Mouse (Mus musculus) neural tube, embryonic 10.5 days (tissue): ENCODE measurements around the gene Ebf1.
A peak's percentile ranks its signal among the peaks of the same experiment; 100 is the strongest.

Source experiments
- DNase-seq: peaks from one replicate; pipeline ENCODE4 v3.0.0-alpha.2; 2017; ENCODE audit warnings: low spot score; ENCODE audit errors: extremely low spot score

Gene Ebf1

DNA sequence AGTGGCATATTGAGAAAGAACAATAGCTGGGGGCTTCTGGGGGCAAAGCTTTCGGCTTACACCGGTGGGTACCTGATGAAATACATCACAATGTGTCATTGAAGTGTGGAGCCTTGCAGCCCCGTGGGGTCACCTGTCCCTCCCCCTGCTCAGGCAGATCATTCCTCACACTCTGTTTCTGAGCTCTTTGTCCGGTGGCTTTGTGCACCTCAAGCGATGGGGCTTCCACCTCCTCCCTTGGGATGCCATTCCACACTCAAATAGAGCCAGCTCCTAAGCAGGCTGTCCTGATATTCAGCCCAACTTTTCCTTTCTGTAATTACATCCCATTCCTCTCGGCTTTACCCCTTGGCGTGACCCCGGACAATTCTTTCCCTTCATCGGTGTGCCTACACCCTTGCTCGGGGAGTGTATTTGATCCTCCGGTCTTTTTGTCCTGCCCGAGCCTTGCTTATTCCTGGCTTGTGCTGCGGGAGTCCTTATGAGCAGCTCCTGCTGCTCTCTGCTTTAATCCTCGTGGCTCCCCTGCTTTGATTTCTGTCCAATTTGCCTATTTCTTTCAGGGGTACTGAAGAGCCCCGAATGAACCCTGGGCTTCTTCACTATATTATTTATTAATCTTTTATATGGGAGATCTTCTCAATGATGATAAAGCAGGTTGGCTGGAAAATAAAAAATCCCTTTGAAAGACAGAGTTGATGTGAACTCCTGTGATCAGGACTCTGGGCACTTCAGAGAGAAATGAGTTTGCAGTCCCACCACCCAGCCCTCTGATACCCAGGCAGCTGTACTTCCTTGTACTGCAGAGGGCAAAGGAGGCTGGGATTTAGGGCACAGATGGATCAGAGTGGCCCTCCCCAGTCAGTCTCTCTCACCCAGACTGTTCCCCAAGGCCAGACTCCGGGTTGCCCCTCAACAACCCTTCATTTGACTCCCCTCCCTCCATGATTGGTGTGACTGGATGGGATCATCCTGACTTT, 160.5 kb downstream of the Ebf1 start:
- DNase-seq = no peak

DNA sequence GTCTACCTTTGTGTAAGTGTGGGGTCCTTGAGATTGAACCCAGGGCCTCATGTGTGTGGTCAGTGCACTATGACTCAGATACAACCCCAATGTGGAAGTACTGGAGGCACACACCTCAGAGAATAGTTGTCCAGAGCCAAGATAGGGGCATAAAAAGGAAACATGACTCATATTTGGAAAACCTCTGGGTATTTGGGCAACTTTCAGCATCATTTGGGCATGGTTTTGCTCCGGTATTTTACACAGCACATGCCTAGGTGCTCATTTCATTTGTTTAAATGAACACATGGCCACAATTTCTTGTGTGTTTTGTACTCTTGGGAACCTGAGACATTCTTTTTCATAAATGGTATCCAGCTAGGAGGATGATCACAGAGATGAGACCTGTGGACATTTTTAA, 161.9 kb downstream of the Ebf1 start:
- no peak for DNase-seq

DNA sequence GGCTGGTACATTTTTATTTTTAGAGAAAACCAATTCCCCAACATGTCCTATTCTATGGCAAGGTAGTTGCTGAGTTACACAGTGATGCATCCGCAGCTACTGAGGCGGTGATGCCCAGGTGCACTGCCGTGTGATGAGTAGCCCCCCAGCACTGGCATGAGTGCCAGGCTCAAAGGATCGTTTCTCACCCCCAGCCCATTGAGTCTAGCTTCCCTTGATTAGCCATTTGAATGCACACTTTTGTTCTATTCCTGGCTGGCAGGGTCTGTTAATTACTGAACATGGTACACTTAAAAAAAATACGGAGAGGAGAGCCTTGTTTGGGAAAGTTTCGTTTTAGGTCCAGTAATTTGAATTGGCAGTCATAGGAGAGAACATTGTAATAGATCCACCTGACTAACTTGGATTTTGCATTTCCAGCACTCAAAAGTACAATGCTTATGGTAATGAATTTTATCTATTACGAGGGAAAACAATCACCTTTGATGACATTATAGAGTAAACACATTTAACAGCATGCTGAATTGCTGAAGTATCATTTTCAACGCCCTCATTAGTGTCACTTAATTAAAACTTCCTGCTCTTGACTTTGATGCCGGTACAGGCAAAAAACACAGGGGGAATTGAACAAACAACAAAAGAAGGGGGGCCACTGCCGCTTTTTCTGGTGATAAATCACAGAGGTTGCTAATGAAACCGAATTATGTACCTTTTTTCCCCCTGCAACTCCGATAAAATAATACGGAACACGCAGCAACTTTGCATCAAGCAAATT, 167.3 kb downstream of the Ebf1 start:
- DNase-seq = no peak

DNA sequence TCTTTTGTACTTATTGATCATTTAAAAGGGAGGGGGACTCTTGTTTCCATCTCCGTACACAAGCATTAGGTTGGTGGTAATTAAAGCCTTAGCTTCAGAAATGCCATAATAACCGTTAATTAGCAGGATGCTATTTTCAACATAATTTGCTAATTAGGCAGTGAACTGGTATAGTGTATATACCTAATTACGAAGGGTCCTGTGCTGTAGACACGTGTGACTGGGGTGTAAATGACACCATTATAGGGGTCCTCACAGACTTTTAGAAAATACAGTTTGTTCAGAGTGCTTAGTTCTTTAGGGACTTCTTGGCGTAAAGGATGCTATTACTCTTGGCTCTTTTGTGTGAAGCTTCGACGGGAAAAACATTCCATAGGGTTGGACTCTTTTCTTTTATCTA, 167.9 kb downstream of the Ebf1 start:
- DNase-seq = no peak

DNA sequence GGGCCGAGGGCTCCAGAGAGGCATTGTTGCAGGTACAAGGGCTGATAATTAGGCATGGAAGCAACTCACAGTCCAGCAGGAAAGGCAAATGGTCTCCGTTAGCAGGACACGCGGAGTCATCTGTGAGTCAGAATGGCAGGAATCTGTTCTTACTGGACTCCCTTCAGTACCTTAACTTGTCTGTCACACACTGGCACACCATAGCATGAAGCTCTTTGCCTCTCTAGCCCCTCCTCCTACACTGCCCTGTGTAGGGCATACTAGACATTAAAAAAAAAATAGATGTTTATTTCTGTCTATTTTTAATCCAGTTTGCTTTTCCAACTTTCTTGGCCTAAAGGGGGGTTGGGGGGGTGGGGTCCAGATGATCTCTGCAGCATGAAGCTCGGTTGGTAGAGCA, 168.4 kb downstream of the Ebf1 start:
- no peak for DNase-seq

DNA sequence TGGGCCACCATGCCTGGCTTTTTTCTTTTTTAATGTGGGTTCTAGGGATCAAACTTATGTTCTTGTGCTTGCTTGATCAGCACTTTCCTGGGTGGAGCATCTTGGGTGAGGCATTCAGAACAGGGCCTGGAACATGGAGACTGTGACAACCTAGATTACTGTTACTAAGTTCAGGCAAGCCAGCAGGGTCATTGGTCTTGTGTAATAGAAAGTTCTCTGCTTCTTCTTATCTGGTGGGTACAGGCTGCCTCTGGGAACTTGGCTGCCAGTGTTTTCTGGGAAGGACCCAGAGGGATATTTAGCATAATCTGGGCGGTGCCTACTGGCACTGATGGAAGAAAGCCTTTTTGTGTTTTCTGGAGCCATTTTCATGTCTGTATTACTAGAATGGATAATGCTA, 170.9 kb downstream of the Ebf1 start:
- no peak for DNase-seq

DNA sequence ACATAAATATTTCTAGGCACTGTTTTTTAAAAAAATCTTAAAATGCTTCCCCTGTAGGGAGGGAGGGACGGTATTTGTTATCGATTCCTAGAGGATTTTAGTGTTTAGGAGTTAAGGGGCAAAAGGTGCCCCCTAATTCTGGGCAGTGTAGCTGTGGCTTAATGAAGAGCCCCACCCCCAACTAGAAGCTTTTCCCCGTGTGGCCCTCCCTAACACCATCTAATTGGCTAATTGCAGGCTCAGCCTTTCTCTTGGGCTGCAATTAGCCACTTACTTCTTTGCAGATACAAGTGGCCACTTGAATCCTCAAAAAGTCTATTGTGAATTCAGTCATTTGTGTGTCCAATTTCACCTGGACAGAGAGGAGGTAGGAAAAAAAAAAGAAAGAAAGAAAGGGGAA, 175.7 kb downstream of the Ebf1 start:
- DNase-seq = no peak

DNA sequence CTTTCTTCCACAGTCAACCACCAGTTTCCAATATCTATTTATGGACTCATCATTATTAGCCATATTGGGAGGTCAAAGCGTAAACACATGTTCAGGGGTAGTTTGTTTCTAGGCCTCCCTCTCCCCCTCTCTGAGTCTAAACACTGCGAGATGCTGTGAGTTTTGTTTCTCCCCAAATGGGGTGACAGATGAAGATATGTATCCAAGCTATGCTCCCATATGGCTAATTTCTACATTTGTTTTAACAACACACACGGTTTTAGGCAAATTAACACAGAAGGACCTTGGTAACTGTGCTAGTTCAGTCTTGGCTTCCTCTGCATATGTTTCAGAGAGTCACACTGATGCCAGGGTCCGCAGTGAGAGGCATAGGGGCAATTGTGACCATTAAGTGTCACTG, 177.8 kb downstream of the Ebf1 start:
- no peak for DNase-seq

DNA sequence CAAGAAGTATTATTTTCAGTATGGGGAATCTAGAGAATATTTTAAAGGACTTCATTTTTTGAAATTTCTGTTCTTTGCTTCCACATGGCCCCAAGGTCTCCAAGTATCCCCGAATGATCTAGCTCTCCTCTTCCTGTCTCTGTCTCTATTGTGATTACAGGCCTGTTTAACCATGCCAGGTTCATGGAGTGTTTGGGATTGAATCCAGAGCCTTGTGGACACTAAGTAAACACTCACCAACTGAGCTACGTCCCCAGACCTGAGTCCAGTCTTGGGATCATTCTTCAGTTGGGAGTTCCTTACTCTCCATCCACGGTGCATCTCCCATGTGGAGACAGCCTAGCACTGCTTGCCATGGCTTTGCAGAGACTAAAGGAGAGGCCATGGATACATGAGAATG, 178.7 kb downstream of the Ebf1 start:
- no peak for DNase-seq

DNA sequence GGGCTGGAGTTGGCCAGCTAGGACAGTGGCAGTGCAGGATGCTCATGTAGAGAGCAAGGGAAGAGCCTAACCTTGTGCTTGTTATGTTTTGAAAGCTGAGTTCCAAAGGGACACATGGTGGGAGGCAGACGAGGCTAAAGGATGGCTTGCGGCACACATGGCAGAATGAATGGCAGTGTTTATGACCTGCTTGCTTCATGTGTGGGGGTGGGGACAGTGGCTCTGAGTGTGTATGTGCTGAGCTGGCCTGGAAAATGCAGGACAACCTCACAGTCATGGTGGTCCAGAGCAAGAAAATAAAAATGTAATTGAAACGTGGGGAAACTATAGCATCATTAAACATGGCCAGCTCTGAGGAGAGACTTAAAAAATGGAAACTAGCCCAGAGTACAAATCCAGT, 181.2 kb downstream of the Ebf1 start:
- no peak for DNase-seq

DNA sequence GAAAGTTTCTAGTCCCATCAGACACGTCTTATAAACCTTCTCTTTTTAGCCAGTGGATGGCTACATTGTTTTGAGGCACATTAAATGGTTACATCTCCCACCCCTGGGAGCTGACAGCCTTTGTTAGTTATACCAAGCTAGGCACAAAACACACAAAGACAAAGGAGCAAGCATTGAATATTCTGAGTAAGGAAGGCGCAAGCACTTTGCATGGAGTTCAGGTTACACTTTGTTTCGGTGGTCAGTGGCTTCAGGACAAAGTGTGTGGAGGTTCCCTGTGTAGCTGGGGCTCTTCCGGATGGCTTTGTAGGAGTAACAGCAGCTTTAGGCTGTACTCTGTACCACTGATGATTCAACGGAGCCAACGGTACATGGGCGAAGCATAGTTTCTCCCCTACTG, 186.9 kb downstream of the Ebf1 start:
- DNase-seq = no peak

DNA sequence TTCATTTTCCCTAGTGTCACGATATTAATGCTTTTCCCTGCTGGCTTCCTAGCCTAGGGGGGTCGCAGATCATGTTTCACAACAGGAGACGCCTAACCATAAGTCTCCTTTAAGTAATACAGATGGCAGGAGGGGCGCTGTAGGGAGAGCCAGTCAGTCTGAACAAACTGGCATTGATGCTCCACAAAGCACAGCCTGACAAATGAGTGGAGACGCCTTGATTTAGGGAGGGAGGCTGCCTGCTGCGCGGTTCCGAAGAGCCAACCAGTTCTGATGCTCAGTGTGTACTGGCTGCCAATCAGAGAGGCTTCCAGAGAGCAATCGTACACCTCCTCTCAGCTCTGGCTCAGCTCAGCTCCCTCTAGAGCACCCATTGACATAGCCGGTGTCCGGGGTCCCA, 189.5 kb downstream of the Ebf1 start:
- DNase-seq = peak; percentile 35

DNA sequence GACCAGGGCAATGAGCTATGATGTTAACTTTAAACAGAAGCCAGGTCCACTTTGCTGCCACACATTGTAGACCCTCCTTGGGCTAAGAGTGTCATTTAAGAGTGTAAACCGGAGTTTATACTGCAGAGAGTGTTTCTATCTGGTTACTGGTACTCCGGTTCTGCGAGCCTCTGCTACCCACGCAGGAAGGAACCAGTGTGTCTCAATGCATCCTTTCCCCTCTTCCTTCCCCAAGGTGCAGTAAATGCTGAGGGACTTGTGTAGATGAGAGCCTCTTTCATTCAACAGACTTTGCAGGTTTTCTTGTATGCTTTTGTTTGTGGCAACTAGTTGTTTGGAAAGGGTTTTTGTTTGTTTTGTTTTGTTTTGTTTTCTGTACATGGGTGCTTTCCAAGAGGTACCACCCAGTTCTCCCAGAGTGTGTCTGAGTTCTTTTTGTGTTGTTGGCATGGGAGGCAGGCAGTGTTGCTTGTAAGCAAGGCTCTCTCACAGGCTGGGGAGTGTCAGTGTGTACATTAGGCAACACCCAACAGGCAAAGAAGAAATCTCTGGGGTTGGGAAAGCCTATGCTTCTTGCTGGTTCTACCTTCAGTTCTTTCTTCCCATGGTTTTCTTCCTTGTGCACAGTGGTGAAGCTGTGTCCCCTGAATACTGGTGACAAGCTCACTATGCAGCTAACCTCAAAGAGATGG, 191.9 kb downstream of the Ebf1 start:
- no peak for DNase-seq

DNA sequence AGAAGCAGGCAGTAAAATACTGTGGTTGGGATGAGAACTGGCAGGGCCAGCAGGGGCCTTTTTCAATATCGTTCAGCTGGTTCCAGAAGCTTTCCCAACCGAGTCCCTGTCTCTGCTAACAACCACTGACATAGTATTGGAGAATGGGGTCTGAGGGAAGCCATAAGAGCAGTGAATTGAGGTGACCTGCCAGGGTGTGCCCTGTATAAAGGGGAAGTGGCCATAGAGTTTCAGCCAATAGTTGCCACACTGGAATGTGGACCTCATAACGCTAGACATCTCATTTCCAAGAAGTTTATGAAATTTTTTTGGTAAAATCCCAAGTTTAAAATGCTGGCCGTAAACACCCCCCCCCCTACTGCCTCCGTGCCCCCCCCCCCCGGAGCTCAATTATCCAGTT, 193.9 kb downstream of the Ebf1 start:
- no peak for DNase-seq

DNA sequence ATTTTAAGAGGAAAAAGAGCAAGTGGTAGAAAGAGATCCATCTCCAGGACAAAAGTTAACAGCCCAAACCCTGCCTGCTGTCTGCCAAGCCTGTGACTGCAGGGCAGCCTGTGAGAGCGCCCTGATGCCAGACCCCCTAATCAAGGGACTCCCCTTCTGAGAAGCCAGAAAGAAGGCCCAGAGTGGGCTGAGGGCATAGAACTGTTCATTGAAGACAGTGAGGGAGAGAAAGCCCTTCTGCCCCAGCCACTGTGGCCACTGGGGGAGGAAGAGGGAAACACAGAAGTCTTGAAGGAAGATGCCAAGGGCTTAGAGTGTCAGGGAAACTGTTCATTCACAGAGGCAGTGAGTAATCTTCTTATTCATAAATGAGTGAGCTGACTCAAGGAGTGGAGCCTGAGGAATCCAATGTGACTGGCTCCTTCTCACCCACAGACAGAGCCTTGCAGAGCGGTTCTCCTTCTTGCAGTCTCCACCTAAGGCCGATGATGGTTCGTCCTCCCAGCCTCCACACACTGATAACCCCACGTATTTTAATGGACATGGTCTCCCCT, 195.2 kb downstream of the Ebf1 start:
- no peak for DNase-seq

DNA sequence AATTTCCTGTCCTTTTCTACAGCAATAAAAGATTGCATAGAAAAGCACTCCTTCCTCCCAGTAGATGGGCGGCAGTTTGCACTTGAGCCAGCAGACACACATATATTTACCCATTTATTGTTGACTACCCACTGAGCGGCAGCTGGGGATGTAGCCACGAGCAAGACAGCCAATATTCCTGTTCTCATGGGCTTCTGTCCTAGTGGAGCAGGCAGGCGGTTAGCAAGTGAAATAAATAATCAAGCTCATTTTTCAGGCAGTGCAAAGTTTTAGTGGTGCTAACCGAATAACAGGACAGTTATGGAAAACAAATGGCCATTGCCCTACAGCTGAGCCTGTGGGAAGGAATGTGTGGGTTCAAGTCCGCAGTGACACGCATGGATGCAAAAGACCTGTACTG, 196.4 kb downstream of the Ebf1 start:
- DNase-seq = no peak

DNA sequence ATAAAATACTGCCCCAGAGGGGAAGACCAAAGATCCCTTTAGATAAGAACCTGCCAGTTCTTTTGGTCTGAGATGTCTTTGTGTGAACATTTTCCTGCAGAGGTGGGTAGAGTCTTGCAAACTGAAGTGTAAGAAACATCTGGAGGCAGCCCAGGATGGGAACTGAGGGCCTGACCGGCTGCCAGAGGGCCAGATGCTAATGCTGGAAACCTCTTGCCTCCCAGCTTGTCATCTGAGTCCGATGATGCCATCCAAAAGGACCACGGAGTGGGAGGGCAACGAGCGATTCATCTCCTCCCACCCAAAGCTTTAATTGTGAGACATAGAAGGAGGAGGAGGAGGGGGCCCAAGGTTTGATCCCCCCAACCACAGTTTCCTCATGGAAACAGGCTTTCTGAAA, 197.7 kb downstream of the Ebf1 start:
- no peak for DNase-seq

DNA sequence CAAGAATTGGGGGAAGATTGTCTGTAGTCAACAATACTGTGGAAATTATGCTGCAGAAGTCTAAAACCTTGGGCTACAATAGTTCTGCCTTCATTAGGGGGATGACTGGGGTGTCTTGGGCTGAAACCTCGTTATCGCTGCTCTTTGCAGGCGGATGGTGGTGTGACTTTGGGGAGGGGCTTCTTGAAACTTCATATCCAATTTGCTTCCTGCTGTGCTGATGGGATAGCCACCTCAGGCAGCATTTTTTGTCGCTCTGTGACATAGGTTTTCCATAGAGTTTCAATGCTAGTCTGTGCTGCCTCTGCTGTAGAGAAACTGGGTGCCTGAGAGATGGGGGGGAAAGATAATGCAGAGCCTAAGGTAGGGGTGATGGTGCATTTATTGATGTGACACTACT, 198.9 kb downstream of the Ebf1 start:
- DNase-seq = no peak

DNA sequence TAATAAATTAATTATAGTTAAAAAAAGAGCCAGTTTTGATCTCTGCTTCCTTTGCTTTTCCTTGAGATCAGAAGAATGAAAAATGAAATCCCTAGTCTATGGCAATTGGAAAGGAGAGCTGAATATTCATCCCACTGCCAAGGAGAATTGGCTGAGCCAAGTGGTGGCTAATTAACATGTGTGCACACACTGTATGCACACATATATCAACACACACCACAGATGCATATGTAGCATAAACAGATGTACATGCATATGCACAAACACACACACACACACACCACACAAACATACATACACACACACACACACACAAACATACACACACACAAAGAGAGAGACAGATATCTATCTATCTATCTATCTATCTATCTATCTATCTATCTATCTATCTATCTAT, 205.2 kb downstream of the Ebf1 start:
- DNase-seq = no peak

DNA sequence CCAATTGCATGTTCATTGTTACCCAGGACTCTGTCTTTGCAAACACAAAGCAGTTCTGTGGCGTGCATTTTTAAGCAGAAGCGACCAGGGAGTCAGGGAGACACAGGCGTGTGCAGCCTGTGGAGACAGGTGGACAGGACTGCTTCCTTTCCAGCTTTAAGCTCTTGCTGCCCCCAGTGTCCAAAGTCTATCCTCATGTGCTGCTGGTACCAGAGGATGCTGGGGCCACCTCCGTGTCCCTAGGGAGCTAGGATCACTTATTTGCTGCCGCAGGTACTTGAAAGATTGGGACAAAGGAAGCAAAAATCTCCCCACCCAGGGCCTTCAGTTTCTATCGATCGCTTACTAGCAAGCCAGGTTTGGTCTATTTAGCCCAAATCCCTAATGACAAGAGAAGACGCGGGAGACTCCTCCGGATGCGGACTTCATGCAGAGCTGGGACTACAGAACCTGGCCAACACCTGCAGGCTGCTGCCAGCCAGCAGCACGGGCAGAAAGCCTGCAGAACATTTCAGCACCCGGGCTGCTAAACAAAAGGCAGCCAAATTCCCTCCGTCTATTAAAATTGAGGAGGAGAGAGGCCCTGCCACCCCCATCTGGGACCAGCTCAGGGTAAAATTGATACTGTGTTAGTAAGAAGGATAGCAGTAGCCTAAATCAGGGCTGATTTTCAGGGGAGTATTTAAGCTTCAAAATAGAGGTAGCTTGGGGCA, 215.3 kb downstream of the Ebf1 start:
- DNase-seq = peak; percentile 23

DNA sequence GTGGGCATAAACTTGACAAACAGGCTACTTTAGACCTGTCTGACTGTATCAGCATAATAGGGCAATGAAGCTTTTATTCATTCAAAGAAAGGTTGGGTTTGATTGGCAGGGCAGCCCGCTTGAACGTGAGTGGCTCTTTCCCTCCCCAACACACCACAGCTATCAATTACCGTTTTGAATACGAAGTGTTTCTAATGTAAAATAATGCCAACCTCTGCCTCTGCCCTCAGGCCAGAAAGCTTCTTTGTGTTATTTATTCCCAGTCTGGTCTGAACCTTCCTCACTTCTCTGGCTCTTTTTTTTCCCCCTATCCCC, 215.8 kb downstream of the Ebf1 start:
- peak; percentile 24 for DNase-seq
